Mouse (Mus musculus) forebrain, embryonic 12.5 days (tissue): ENCODE results near the gene Sphk1. TPM values are rescaled to one million over a fixed set of nuclear protein-coding genes. Genes with fewer than 3 reads are reported as not detected.

Source experiments
- ATAC-seq: fragments of 200-750 bp; cut with Nextera tagmentation; 2 replicates; pipeline ENCODE4 v1.8.0; 2017; ENCODE audit warnings: moderate TSS enrichment; ENCODE audit not compliant: low FRiP score
- H3K27ac ChIP-seq: fragments of 300-500 bp; sonication (generic); 2 replicates; pipeline ENCODE4 v1.5.1; 2016; ENCODE audit warnings: mild to moderate bottlenecking
- H3K27me3 ChIP-seq: fragments of 300-500 bp; sonication (generic); 2 replicates; pipeline ENCODE4 v1.6.1; 2016; ENCODE audit warnings: mild to moderate bottlenecking
- H3K36me3 ChIP-seq: fragments of 300-500 bp; sonication (generic); replicated peaks from 2 replicates; pipeline ENCODE4 v1.6.1; 2016; ENCODE audit warnings: mild to moderate bottlenecking
- H3K4me1 ChIP-seq: fragments of 300-500 bp; sonication (generic); 2 replicates; pipeline ENCODE4 v1.6.1; 2016
- H3K4me2 ChIP-seq: fragments of 300-500 bp; sonication (generic); 2 replicates; pipeline ENCODE4 v1.6.1; 2016; ENCODE audit warnings: mild to moderate bottlenecking, moderate library complexity
- H3K4me3 ChIP-seq: fragments of 300-500 bp; sonication (generic); replicated peaks from 2 replicates; pipeline ENCODE4 v1.5.1; 2016; ENCODE audit warnings: mild to moderate bottlenecking
- H3K9ac ChIP-seq: fragments of 300-500 bp; sonication (generic); 2 replicates; pipeline ENCODE4 v1.6.1; 2016; ENCODE audit warnings: mild to moderate bottlenecking
- H3K9me3 ChIP-seq: fragments of 300-500 bp; sonication (generic); 2 replicates; pipeline ENCODE4 v1.6.1; 2016
- WGBS: fragments of 180-500 bp; shearing (Covaris S2); methylation state at CpG from one replicate; pipeline ENCODE4 v1.1.7; 2016; 5-methylcytosine and 5-hydroxymethylcytosine counted together
- polyA plus RNA-seq: library from polyadenylated mRNA; unstranded; fragments of >200 nt; fragmentation: Nextera tagmentation; extraction: Ambion mirVana; gene quantifications from 2 replicates; pipeline ENCODE4 v1.2.1, GENCODE M21; 2016

Sphk1 gene
- polyA plus RNA-seq, 1 experiment from 2014 or later = 3.3 TPM

- Histone ChIP-seq H3K27ac (no peak overlapping the region), H3K9ac (no peak overlapping the region), H3K9me3 (no peaks in the 10 kb centered on the region), H3K4me2 (no peak overlapping the region), H3K36me3 (no peaks in the 10 kb centered on the region), H3K27me3 (peaks cover 14% of the 10 kb centered on the region; the same call in 1 of the 2 replicates), H3K4me3 (no peak overlapping the region), H3K4me1 (peaks cover 7% of the 10 kb centered on the region; the same call in 1 of the 2 replicates)
- ATAC-seq = no peak
- 94% methylated on average over 7 of the region's 7 CpGs for WGBS
Measured at GRCm38 (mm10) chr11:116512154-116512553, 18.6 kb upstream of the Sphk1 start.

- Histone ChIP-seq H3K9ac (no peak overlapping the region), H3K36me3 (no peaks in the 10 kb centered on the region), H3K27me3 (peaks cover 14% of the 10 kb centered on the region; the same call in 1 of the 2 replicates), H3K4me1 (peaks cover 7% of the 10 kb centered on the region; the same call in 1 of the 2 replicates), H3K4me3 (no peak overlapping the region), H3K9me3 (no peaks in the 10 kb centered on the region), H3K27ac (no peak overlapping the region), H3K4me2 (no peak overlapping the region)
- WGBS = 85% methylated on average over 6 of the region's 6 CpGs
- no peak for ATAC-seq
Measured at GRCm38 (mm10) chr11:116512987-116513386, 17.7 kb upstream of the Sphk1 start.

- Histone ChIP-seq H3K4me3 (no peak overlapping the region), H3K27me3 (peaks cover 14% of the 10 kb centered on the region; the same call in 1 of the 2 replicates), H3K9me3 (no peaks in the 10 kb centered on the region), H3K9ac (no peak overlapping the region), H3K27ac (no peak overlapping the region), H3K4me2 (no peak overlapping the region), H3K36me3 (no peaks in the 10 kb centered on the region), H3K4me1 (peaks cover 7% of the 10 kb centered on the region; the same call in 1 of the 2 replicates)
- ATAC-seq = no peak
- WGBS = 73% methylated on average over 4 of the region's 4 CpGs
Measured at GRCm38 (mm10) chr11:116513531-116514038, 17.1 kb upstream of the Sphk1 start.

GRCm38 (mm10) chr11:116515330-116516020, 15.2 kb upstream of the Sphk1 start:
- Histone ChIP-seq H3K4me3 (0 out of 2 replicates have a peak overlapping the region, but pooled peaks have one; percentile 3), H3K9ac (no peak overlapping the region)

GRCm38 (mm10) chr11:116518482-116518881, 12.2 kb upstream of the Sphk1 start:
- Histone ChIP-seq H3K4me3 (no peak overlapping the region), H3K4me1 (peaks cover 13% of the 10 kb centered on the region), H3K27me3 (peaks cover 20% of the 10 kb centered on the region; the same call in 1 of the 2 replicates), H3K36me3 (no peaks in the 10 kb centered on the region), H3K27ac (peak overlapping the region; percentile 19; the same call in 1 of the 2 replicates), H3K4me2 (no peak overlapping the region), H3K9ac (no peak overlapping the region), H3K9me3 (no peaks in the 10 kb centered on the region)
- no peak for ATAC-seq
- WGBS = 82% methylated on average over 8 of the region's 8 CpGs

More at GRCm38 (mm10) chr11:116515330-116516020, 15.2 kb upstream of the Sphk1 start:
- peak overlapping the region; percentile 43 for H3K4me2 ChIP-seq
- no peak overlapping the region for H3K27ac ChIP-seq
- WGBS = 10% methylated on average over 24 of the region's 24 CpGs
- peaks cover 7% of the 10 kb centered on the region; the same call in 1 of the 2 replicates for H3K4me1 ChIP-seq
- no peak for ATAC-seq
- H3K9me3 ChIP-seq = no peaks in the 10 kb centered on the region
- no peaks in the 10 kb centered on the region for H3K36me3 ChIP-seq
- H3K27me3 ChIP-seq = peaks cover 14% of the 10 kb centered on the region; the same call in 1 of the 2 replicates

- peaks cover 9% of the 10 kb centered on the region for H3K4me1 ChIP-seq
- no peak for ATAC-seq
- H3K9ac ChIP-seq = no peak overlapping the region
- no peak overlapping the region for H3K4me2 ChIP-seq
- no peaks in the 10 kb centered on the region for H3K9me3 ChIP-seq
- 68% methylated on average over 3 of the region's 3 CpGs for WGBS
- H3K4me3 ChIP-seq = no peak overlapping the region
- H3K36me3 ChIP-seq = no peaks in the 10 kb centered on the region
- H3K27ac ChIP-seq = no peak overlapping the region
- peaks cover 7% of the 10 kb centered on the region; the same call in 1 of the 2 replicates for H3K27me3 ChIP-seq
Measured at GRCm38 (mm10) chr11:116521143-116521542, 9.6 kb upstream of the Sphk1 start.

GRCm38 (mm10) chr11:116522046-116522445, 8.7 kb upstream of the Sphk1 start:
- Histone ChIP-seq H3K9ac (no peak overlapping the region), H3K4me1 (peaks cover 9% of the 10 kb centered on the region), H3K4me3 (no peak overlapping the region), H3K36me3 (no peaks in the 10 kb centered on the region), H3K27ac (no peak overlapping the region), H3K27me3 (peaks cover 10% of the 10 kb centered on the region; the same call in 1 of the 2 replicates), H3K4me2 (no peak overlapping the region), H3K9me3 (no peaks in the 10 kb centered on the region)
- 97% methylated on average over 3 of the region's 3 CpGs for WGBS
- ATAC-seq = no peak

GRCm38 (mm10) chr11:116522886-116523698, 7.6 kb upstream of the Sphk1 start:
- no peak overlapping the region for H3K9ac ChIP-seq
- ATAC-seq = no peak

GRCm38 (mm10) chr11:116523699-116524189, 7.0 kb upstream of the Sphk1 start:
- no peak overlapping the region for H3K27ac ChIP-seq
- no peak overlapping the region for H3K4me3 ChIP-seq
- H3K4me1 ChIP-seq = peaks cover 9% of the 10 kb centered on the region
- H3K36me3 ChIP-seq = no peaks in the 10 kb centered on the region
- WGBS = 48% methylated on average over 5 of the region's 5 CpGs
- H3K9me3 ChIP-seq = no peaks in the 10 kb centered on the region
- peaks cover 15% of the 10 kb centered on the region for H3K27me3 ChIP-seq
- no peak overlapping the region for H3K4me2 ChIP-seq
- no peak overlapping the region for H3K9ac ChIP-seq
- no peak for ATAC-seq

More at GRCm38 (mm10) chr11:116522886-116523698, 7.6 kb upstream of the Sphk1 start:
- Histone ChIP-seq H3K36me3 (no peaks in the 10 kb centered on the region), H3K9me3 (no peaks in the 10 kb centered on the region), H3K27ac (no peak overlapping the region), H3K4me1 (peaks cover 9% of the 10 kb centered on the region), H3K27me3 (peaks cover 15% of the 10 kb centered on the region), H3K4me2 (no peak overlapping the region), H3K4me3 (no peak overlapping the region)
- 71% methylated on average over 16 of the region's 16 CpGs for WGBS

GRCm38 (mm10) chr11:116528636-116529320, 1.9 kb upstream of the Sphk1 start:
- no peak overlapping the region for H3K4me3 ChIP-seq
- peaks cover 51% of the 10 kb centered on the region for H3K27me3 ChIP-seq
- H3K4me2 ChIP-seq = no peak overlapping the region
- no peaks in the 10 kb centered on the region for H3K36me3 ChIP-seq
- no peak overlapping the region for H3K27ac ChIP-seq
- WGBS = 75% methylated on average over 8 of the region's 8 CpGs
- H3K9me3 ChIP-seq = no peaks in the 10 kb centered on the region
- H3K4me1 ChIP-seq = peaks cover 41% of the 10 kb centered on the region
- no peak overlapping the region for H3K9ac ChIP-seq
- no peak for ATAC-seq

- Histone ChIP-seq H3K4me3 (peak overlapping the region; percentile 49), H3K27me3 (peaks cover 70% of the 10 kb centered on the region), H3K4me1 (peaks cover 45% of the 10 kb centered on the region), H3K4me2 (peak overlapping the region; percentile 91), H3K9me3 (no peaks in the 10 kb centered on the region), H3K36me3 (no peaks in the 10 kb centered on the region), H3K27ac (no peak overlapping the region), H3K9ac (0 out of 2 replicates have a peak overlapping the region, but pooled peaks have one; percentile 17)
- WGBS = 2% methylated on average over 48 of the region's 48 CpGs
- ATAC-seq = no peak
Measured at GRCm38 (mm10) chr11:116531371-116532191, 856 bp downstream of the Sphk1 start.
